Mouse (Mus musculus) bone marrow macrophage, adult 2 months (primary cell): ENCODE measurements around the gene Kcnip4.

Source experiments
- CTCF ChIP-seq: IDR thresholded peaks from 2 replicates; pipeline ENCODE4 v1.5.1; 2012; ENCODE audit warnings: low read depth, mild to moderate bottlenecking, low read length, moderate library complexity
- POLR2A ChIP-seq: IDR thresholded peaks from 2 replicates; pipeline ENCODE4 v1.6.1; 2012; ENCODE audit warnings: mild to moderate bottlenecking, low read depth, low read length, borderline replicate concordance

DNA sequence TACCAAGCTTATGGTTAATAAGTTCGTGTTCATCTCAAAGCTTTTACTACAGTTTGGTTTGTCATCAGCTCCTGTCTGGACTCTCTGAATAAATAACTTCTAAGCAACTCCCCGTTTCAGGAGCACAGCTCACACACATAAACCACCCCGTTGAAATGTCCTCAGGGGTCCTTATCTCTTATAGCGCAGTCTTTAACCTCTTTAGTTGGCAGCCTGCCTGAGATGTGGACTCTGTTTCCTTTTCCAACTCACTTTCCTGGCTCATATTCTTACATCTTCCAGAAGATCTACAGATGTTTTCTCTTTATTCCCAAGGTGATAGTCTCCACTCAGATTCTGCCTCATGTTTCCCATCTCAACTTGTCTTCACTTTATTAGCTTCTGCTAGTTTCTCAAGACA lies 1116.4 kb downstream of the Kcnip4 start:
- TF ChIP-seq CTCF (no peak), POLR2A (no peak)
